Comparison of ENCODE assay signal across 15 mouse cellular contexts in genomic region chr9:55438433-55438832, GRCm38 (mm10).
DNase-seq lines count a peak whose midpoint lies in the region; ATAC-seq and TF ChIP-seq lines count a peak whose summit lies in the region.
"Had no signal": no experiment of that assay in that cellular context is flagged by ENCODE, and none has a peak within 500 bp of the region (broad histone marks: within the 10 kb centered on the region; RNA-seq: fewer than 3 reads in every experiment).

No protein-coding gene starts in this region.

- H3K9ac ChIP-seq in intestine, embryonic 16.5 days (ENCODE audit: low read depth, low read length): no peak overlapping the region
- no peak overlapping the region for H3K9ac ChIP-seq in intestine, postnatal 0 days (ENCODE audit: low read depth, low read length)
- H3K9ac ChIP-seq: embryonic facial prominence, embryonic 13.5 days; forebrain, embryonic 12.5 days; heart, embryonic 12.5 days had no signal

- no peaks in the 10 kb centered on the region for H3K9me3 ChIP-seq in intestine, embryonic 16.5 days (ENCODE audit: control insufficient read depth, low read length)
- H3K9me3 ChIP-seq in intestine, postnatal 0 days (ENCODE audit: control insufficient read depth): no peaks in the 10 kb centered on the region
- H3K9me3 ChIP-seq: embryonic facial prominence, embryonic 13.5 days; forebrain, embryonic 12.5 days; heart, embryonic 12.5 days had no signal

- no peaks in the 10 kb centered on the region for H3K27me3 ChIP-seq in intestine, embryonic 16.5 days (replicated peaks; ENCODE audit: control insufficient read depth, insufficient read depth, low read length)
- H3K27me3 ChIP-seq in intestine, postnatal 0 days (replicated peaks; ENCODE audit: control insufficient read depth, insufficient read depth, low read length): no peaks in the 10 kb centered on the region
- H3K27me3 ChIP-seq: embryonic facial prominence, embryonic 13.5 days; forebrain, embryonic 12.5 days; heart, embryonic 12.5 days had no signal

- no peak for TF ChIP-seq CTCF in intestine, postnatal 0 days (IDR thresholded peaks at IDR 0.05; ENCODE audit: low read depth)

- H3K4me3 ChIP-seq in intestine, embryonic 16.5 days (ENCODE audit: low read length): no peak overlapping the region
- H3K4me3 ChIP-seq in intestine, postnatal 0 days (ENCODE audit: low read depth, low read length): no peak overlapping the region
- H3K4me3 ChIP-seq: embryonic facial prominence, embryonic 13.5 days; forebrain, embryonic 12.5 days; heart, embryonic 12.5 days had no signal

- no peaks in the 10 kb centered on the region for H3K4me1 ChIP-seq in intestine, embryonic 16.5 days (ENCODE audit: control insufficient read depth, insufficient read depth, low read length)
- H3K4me1 ChIP-seq in intestine, postnatal 0 days (replicated peaks; ENCODE audit: control insufficient read depth, insufficient read depth, low read length): no peaks in the 10 kb centered on the region
- H3K4me1 ChIP-seq: embryonic facial prominence, embryonic 13.5 days; heart, embryonic 12.5 days had no signal

- 37% methylated on average over 3 of the region's 3 CpGs for WGBS in intestine, embryonic 16.5 days
- 39% methylated on average over 3 of the region's 3 CpGs for WGBS in intestine, postnatal 0 days

- no peak overlapping the region for H3K4me2 ChIP-seq in intestine, embryonic 16.5 days (ENCODE audit: low read depth, low read length)
- H3K4me2 ChIP-seq in intestine, postnatal 0 days (replicated peaks; ENCODE audit: low read depth): no peak overlapping the region
- H3K4me2 ChIP-seq: embryonic facial prominence, embryonic 13.5 days; forebrain, embryonic 12.5 days; heart, embryonic 12.5 days had no signal

- H3K27ac ChIP-seq in intestine, embryonic 16.5 days (ENCODE audit: low read length): no peak overlapping the region
- H3K27ac ChIP-seq in intestine, postnatal 0 days (ENCODE audit: low read depth, low read length): no peak overlapping the region
- H3K27ac ChIP-seq: embryonic facial prominence, embryonic 13.5 days; forebrain, embryonic 12.5 days had no signal

- no peaks in the 10 kb centered on the region for H3K36me3 ChIP-seq in intestine, embryonic 16.5 days (ENCODE audit: control insufficient read depth, insufficient read depth, low read length)
- H3K36me3 ChIP-seq in intestine, postnatal 0 days (ENCODE audit: control insufficient read depth, insufficient read depth): no peaks in the 10 kb centered on the region
- H3K36me3 ChIP-seq: embryonic facial prominence, embryonic 13.5 days; forebrain, embryonic 12.5 days; heart, embryonic 12.5 days had no signal

- ATAC-seq in intestine, embryonic 16.5 days: 0 out of 2 replicates have a peak, but pooled peaks have one; percentile 31
- ATAC-seq in intestine, postnatal 0 days: no peak
- ATAC-seq: forebrain, embryonic 16.5 days; hindbrain, embryonic 16.5 days; inflammation-experienced regulatory T-cells, adult 6 months had no signal

- DNase-seq in cerebellum, postnatal 10 days: peak; percentile 62 to 64
- no peak for DNase-seq in cerebellum, postnatal 25 days
- DNase-seq in testis, postnatal 10 days (ENCODE audit: low spot score): peak; percentile 41
- DNase-seq in testis, postnatal 14 days (ENCODE audit: low spot score): no peak
- DNase-seq: adrenal gland, adult 8-10 months; cerebellum, adult 11 months; gastrocnemius, postnatal 10 days had no signal

Comparison
In these comparisons a context has a peak if more than half of its experiments do, and no peak if none do; other contexts are left out.
1. DNase-seq: peak in cerebellum, postnatal 10 days (2 of 2) and testis, postnatal 10 days (single experiment); none in cerebellum, postnatal 25 days (0 of 2) and testis, postnatal 14 days (single experiment).